Mouse (Mus musculus) MEL (cell line): Measurements from ENCODE around the gene Kin. TPM values are rescaled to one million over a fixed set of nuclear protein-coding genes. Genes with fewer than 3 reads are reported as not detected.

Experiments
- DNase-seq: peaks from one replicate; pipeline ENCODE4 v3.0.0; 2011; ENCODE audit warnings: low read depth, low spot score
- H3K27ac ChIP-seq: 2 replicates; pipeline ENCODE4 v1.5.1; 2012; ENCODE audit warnings: low read depth, mild to moderate bottlenecking, control low read depth, low read length, moderate library complexity; ENCODE audit not compliant: control insufficient read depth
- H3K27me3 ChIP-seq, 2 experiments: fragments of 150-350 bp in 1 of 2; sonication (generic) in 1 of 2; 2 replicates each; pipeline ENCODE4 v1.6.1; 2012; ENCODE audit warnings: low read length in 2 of 2, mild to moderate bottlenecking in 2 of 2, improper control_type of control experiment in 1 of 2, moderate library complexity in 1 of 2; ENCODE audit not compliant: insufficient read depth in 2 of 2, control insufficient read depth in 1 of 2
- H3K36me3 ChIP-seq, 2 experiments: 2 replicates each; pipeline ENCODE4 v1.6.1; 2012 to 2014; ENCODE audit warnings: low read length in 2 of 2, improper control_type of control experiment in 1 of 2, inconsistent platforms in 1 of 2, mild to moderate bottlenecking in 1 of 2; ENCODE audit not compliant: insufficient read depth in 2 of 2, control insufficient read depth in 1 of 2
- H3K4me1 ChIP-seq, 2 experiments: fragments of 150-350 bp in 1 of 2; sonication (generic) in 1 of 2; 2 replicates each; pipeline ENCODE4 v1.6.1; 2012; ENCODE audit warnings: low read length in 2 of 2, improper control_type of control experiment in 1 of 2, mild to moderate bottlenecking in 1 of 2; ENCODE audit not compliant: insufficient read depth in 2 of 2, control insufficient read depth in 1 of 2
- H3K4me3 ChIP-seq, 2 experiments: fragments of 150-350 bp in 1 of 2; sonication (generic) in 1 of 2; 2 replicates each; pipeline ENCODE4 v1.5.1; 2012; ENCODE audit warnings: low read depth in 2 of 2, low read length in 2 of 2, mild to moderate bottlenecking in 2 of 2, moderate library complexity in 2 of 2, control low read depth in 1 of 2, improper control_type of control experiment in 1 of 2; ENCODE audit not compliant: control insufficient read depth in 1 of 2, insufficient read depth in 1 of 2
- H3K79me2 ChIP-seq: 2 replicates; pipeline ENCODE4 v1.6.1; 2012; ENCODE audit warnings: mild to moderate bottlenecking, low read length, moderate library complexity; ENCODE audit not compliant: control insufficient read depth, poor library complexity, insufficient read depth
- H3K9ac ChIP-seq: 2 replicates; pipeline ENCODE4 v1.6.1; 2012; ENCODE audit warnings: low read depth, mild to moderate bottlenecking, control low read depth, low read length, moderate library complexity; ENCODE audit not compliant: control insufficient read depth, poor library complexity, severe bottlenecking
- H3K9me3 ChIP-seq: fragments of 150-350 bp; sonication (generic); replicated peaks from 2 replicates; pipeline ENCODE4 v1.6.1; 2012; ENCODE audit warnings: mild to moderate bottlenecking, low read length, improper control_type of control experiment, moderate library complexity; ENCODE audit not compliant: insufficient read depth
- BHLHE40 ChIP-seq: IDR thresholded peaks from 2 replicates; pipeline ENCODE4 v1.6.1; 2012; ENCODE audit warnings: low read depth, mild to moderate bottlenecking, inconsistent platforms, low read length, improper control_type of control experiment, borderline replicate concordance
- CHD1 ChIP-seq: IDR thresholded peaks from 2 replicates; pipeline ENCODE4 v1.6.1; 2012; ENCODE audit warnings: low read depth, mild to moderate bottlenecking, inconsistent platforms, low read length, improper control_type of control experiment
- CTCF ChIP-seq, 3 experiments: IDR thresholded peaks in 2 of 3; conservative IDR thresholded peaks in 1 of 3; 2 replicates each; pipeline ENCODE4 v1.5.1; 2011 to 2012; ENCODE audit warnings: low read length in 3 of 3, low read depth in 2 of 3, mild to moderate bottlenecking in 2 of 3, improper control_type of control experiment in 1 of 3, inconsistent platforms in 1 of 3, mixed read lengths in 1 of 3, moderate library complexity in 1 of 3; ENCODE audit not compliant: control insufficient read depth in 1 of 3, insufficient read depth in 1 of 3, poor library complexity in 1 of 3, severe bottlenecking in 1 of 3
- E2F4 ChIP-seq: IDR thresholded peaks from 2 replicates; pipeline ENCODE4 v1.6.1; 2011; ENCODE audit warnings: low read depth, low read length, improper control_type of control experiment, borderline replicate concordance
- GABPA ChIP-seq: IDR thresholded peaks from 2 replicates; pipeline ENCODE4 v1.6.1; 2012; ENCODE audit warnings: low read depth, mild to moderate bottlenecking, inconsistent platforms, low read length, improper control_type of control experiment, moderate library complexity
- GATA1 ChIP-seq: IDR thresholded peaks from 2 replicates; pipeline ENCODE4 v1.6.1; 2011; ENCODE audit warnings: low read depth, low read length, improper control_type of control experiment
- HCFC1 ChIP-seq: IDR thresholded peaks from 2 replicates; pipeline ENCODE4 v1.6.1; 2012; ENCODE audit warnings: low read depth, mild to moderate bottlenecking, inconsistent platforms, low read length, improper control_type of control experiment, moderate library complexity
- JUND ChIP-seq: IDR thresholded peaks from 2 replicates; pipeline ENCODE4 v1.6.1; 2011; ENCODE audit warnings: low read depth, mild to moderate bottlenecking, improper control_type of control experiment, low read length
- MAFK ChIP-seq: IDR thresholded peaks from 2 replicates; pipeline ENCODE4 v1.6.1; 2011; ENCODE audit warnings: low read depth, mild to moderate bottlenecking, low read length, improper control_type of control experiment, borderline replicate concordance
- MAZ ChIP-seq: IDR thresholded peaks from 2 replicates; pipeline ENCODE4 v1.6.1; 2012; ENCODE audit warnings: low read depth, mild to moderate bottlenecking, inconsistent platforms, low read length, improper control_type of control experiment
- MYB ChIP-seq: IDR thresholded peaks from 2 replicates; pipeline ENCODE4 v1.6.1; 2011; ENCODE audit warnings: mild to moderate bottlenecking, low read depth, low read length, improper control_type of control experiment
- POLR2A ChIP-seq, 2 experiments: IDR thresholded peaks; 2 replicates each; pipeline ENCODE4 v1.6.1; 2011 to 2012; ENCODE audit warnings: low read length in 2 of 2, mild to moderate bottlenecking in 2 of 2, control low read depth in 1 of 2, improper control_type of control experiment in 1 of 2, low read depth in 1 of 2, moderate library complexity in 1 of 2; ENCODE audit not compliant: control insufficient read depth in 1 of 2, insufficient read depth in 1 of 2, poor library complexity in 1 of 2
- POLR2AphosphoS2 ChIP-seq: IDR thresholded peaks from 2 replicates; pipeline ENCODE4 v1.6.1; 2011; ENCODE audit warnings: low read length, improper control_type of control experiment
- POLR2AphosphoS5 ChIP-seq: IDR thresholded peaks from 2 replicates; pipeline ENCODE4 v1.6.1; 2012; ENCODE audit warnings: low read depth, borderline replicate concordance, mild to moderate bottlenecking, inconsistent platforms, low read length, moderate library complexity, mixed read lengths
- RAD21 ChIP-seq: IDR thresholded peaks from 2 replicates; pipeline ENCODE4 v1.6.1; 2011; ENCODE audit warnings: mild to moderate bottlenecking, low read depth, low read length, improper control_type of control experiment
- TAL1 ChIP-seq: IDR thresholded peaks from 2 replicates; pipeline ENCODE4 v1.6.1; 2012; ENCODE audit warnings: mild to moderate bottlenecking, inconsistent platforms, low read length, moderate library complexity, mixed read lengths
- USF2 ChIP-seq, 2 experiments: IDR thresholded peaks; 2 replicates each; pipeline ENCODE4 v1.6.1; 2011 to 2012; ENCODE audit warnings: improper control_type of control experiment in 2 of 2, low read length in 2 of 2, borderline replicate concordance in 1 of 2, inconsistent platforms in 1 of 2, low read depth in 1 of 2, mild to moderate bottlenecking in 1 of 2; ENCODE audit not compliant: insufficient read depth in 1 of 2
- ZC3H11A ChIP-seq: IDR thresholded peaks from 2 replicates; pipeline ENCODE4 v1.6.1; 2012; ENCODE audit warnings: low read depth, mild to moderate bottlenecking, inconsistent platforms, low read length, improper control_type of control experiment
- ZMIZ1 ChIP-seq: IDR thresholded peaks from 2 replicates; pipeline ENCODE4 v1.6.1; 2012; ENCODE audit warnings: low read depth, mild to moderate bottlenecking, inconsistent platforms, low read length, improper control_type of control experiment, moderate library complexity
- ZNF384 ChIP-seq: IDR thresholded peaks from 2 replicates; pipeline ENCODE4 v1.6.1; 2012; ENCODE audit warnings: low read depth, mild to moderate bottlenecking, inconsistent platforms, low read length, improper control_type of control experiment
- polyA plus RNA-seq, 2 experiments: library from polyadenylated mRNA; stranded (reverse) in 1 of 2; unstranded in 1 of 2; fragments of >175 nt in 1 of 2; fragments of >200 nt in 1 of 2; gene quantifications; 2 replicates each; pipeline versions ENCODE4 v1.2.1 to v1.2.4; 2012; ENCODE audit warnings: low replicate concordance in 2 of 2, low read depth in 1 of 2; ENCODE audit not compliant: insufficient read length in 2 of 2, insufficient read depth in 1 of 2, missing spikeins in 1 of 2
- total RNA-seq: library from RNA; depleted of rRNA; stranded (reverse); fragments of 300-350 nt; gene quantifications from 2 replicates; pipeline ENCODE4 v1.2.3, GENCODE M21; 2012

Gene Kin
- total and polyA plus RNA-seq, 3 experiments: 25.7 to 33.5 TPM; not detected in 1

- DNase-seq: no peak
- H3K4me1 ChIP-seq: no peaks in the 10 kb centered on the region
- no peak within 1 kb of the TSS for H3K27ac ChIP-seq
- H3K4me3 ChIP-seq: no peak within 1 kb of the TSS
- no peaks in the 10 kb centered on the region for H3K79me2 ChIP-seq
- no peak within 1 kb of the TSS for H3K9ac ChIP-seq
- TF ChIP-seq BHLHE40 (no peak), GABPA (no peak), TAL1 (no peak), JUND (no peak), E2F4 (no peak), RAD21 (no peak), POLR2AphosphoS2 (no peak), GATA1 (no peak), MYB (no peak), ZNF384 (no peak), HCFC1 (no peak), MAZ (no peak), CTCF (IDR thresholded peaks at IDR 0.05 in 2 of 3, conservative IDR thresholded peaks at IDR 0.05 in 1 of 3; ENCODE audit: control insufficient read depth in 1 of 3, insufficient read depth in 1 of 3, low read depth in 2 of 3, low read length in 3 of 3, poor library complexity in 1 of 3, severe bottlenecking in 1 of 3) (no peak), ZMIZ1 (no peak), POLR2A (IDR thresholded peaks at IDR 0.05; ENCODE audit: control insufficient read depth in 1 of 2, insufficient read depth in 1 of 2, low read depth in 1 of 2, low read length in 2 of 2, poor library complexity in 1 of 2) (no peak), CHD1 (no peak), MAFK (no peak)
- H3K36me3 ChIP-seq: no peaks in the 10 kb centered on the region
- H3K27me3 ChIP-seq: no peaks in the 10 kb centered on the region; a peak in 1 of 4 replicates
- H3K9me3 ChIP-seq: no peaks in the 10 kb centered on the region
Measured at GRCm38 (mm10) chr2:10131296-10131695, 50.9 kb downstream of the Kin start, which contains the start of gene Itih2. Itih2 (minus strand) TSS chr2:10131396.

DNA sequence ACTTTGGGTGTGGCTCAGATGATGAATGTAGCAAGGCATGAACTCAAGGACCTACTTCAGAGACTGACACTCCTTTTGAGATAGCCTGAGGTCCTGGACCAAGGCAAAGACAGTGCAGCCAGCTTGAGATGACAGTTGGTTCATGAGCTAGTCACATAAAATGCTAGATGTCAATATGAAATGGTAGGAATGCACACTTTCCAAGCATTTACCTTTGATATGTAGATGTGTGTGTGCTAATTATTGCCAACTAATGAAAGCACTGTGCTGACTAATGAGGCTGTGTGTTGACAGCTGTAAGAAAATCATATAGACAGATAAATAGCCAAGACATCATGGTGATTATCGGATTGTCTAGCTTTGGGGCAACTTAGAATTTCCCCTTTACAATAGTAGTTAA, 51.7 kb downstream of the Kin start:
- Histone ChIP-seq H3K27ac (no peak overlapping the region), H3K4me1 (no peaks in the 10 kb centered on the region), H3K27me3 (no peaks in the 10 kb centered on the region; a peak in 1 of 4 replicates), H3K9me3 (no peaks in the 10 kb centered on the region), H3K79me2 (no peaks in the 10 kb centered on the region), H3K36me3 (no peaks in the 10 kb centered on the region), H3K4me3 (no peak overlapping the region), H3K9ac (no peak overlapping the region)
- DNase-seq: no peak
- no peak for TF ChIP-seq GABPA
- no peak for TF ChIP-seq USF2 (IDR thresholded peaks at IDR 0.05; ENCODE audit: borderline replicate concordance in 1 of 2, insufficient read depth in 1 of 2, low read depth in 1 of 2, low read length in 2 of 2)
- TF ChIP-seq HCFC1: no peak
- no peak for TF ChIP-seq ZC3H11A
- no peak for TF ChIP-seq POLR2AphosphoS5
- TF ChIP-seq MAZ: no peak
